Mouse (Mus musculus): ENCODE data around the gene Gm9913.

GRCm38 (mm10) chr2:125525484-125525883 lies 20.6 kb downstream of the Gm9913 start:
- no peak for TF ChIP-seq CTCF (IDR thresholded peaks at IDR 0.05; ENCODE audit: control insufficient read depth, insufficient read depth, low read length)
- no peak for TF ChIP-seq POLR2A (IDR thresholded peaks at IDR 0.05; ENCODE audit: borderline replicate concordance, control insufficient read depth, low read depth, low read length)
